Mouse (Mus musculus): ENCODE data around the gene Gm11939.
"Not testable (repeated sequence)": the region's sequence is repeated elsewhere in the genome, so short reads cannot be mapped to it uniquely, and the experiment has no call there.

The Gm11939 gene

DNA sequence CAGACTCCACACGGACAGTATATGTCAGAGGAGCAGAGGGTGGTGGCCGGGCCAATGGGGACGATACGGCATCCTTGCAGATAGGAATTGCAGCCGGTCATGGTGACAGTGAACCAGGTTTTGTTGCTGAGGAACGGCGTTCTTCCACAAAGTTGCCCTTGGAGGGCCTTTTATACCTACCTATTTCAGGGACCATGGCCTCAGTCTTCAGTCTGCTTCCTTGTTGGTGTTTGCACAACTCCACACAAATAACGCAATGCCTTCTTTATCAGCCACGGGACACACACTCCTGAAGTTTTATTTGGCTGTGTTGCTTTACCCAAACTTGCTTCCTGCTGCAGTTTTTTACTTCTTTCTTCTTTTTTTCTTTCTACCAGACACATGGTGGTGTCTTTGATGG lies at the start of gene Gm11939:
Gene Gm11939, minus strand, starts transcription at position 101 of the 400 bp plus-strand sequence.
- no peak for DNase-seq (ENCODE audit: low spot score)

DNA sequence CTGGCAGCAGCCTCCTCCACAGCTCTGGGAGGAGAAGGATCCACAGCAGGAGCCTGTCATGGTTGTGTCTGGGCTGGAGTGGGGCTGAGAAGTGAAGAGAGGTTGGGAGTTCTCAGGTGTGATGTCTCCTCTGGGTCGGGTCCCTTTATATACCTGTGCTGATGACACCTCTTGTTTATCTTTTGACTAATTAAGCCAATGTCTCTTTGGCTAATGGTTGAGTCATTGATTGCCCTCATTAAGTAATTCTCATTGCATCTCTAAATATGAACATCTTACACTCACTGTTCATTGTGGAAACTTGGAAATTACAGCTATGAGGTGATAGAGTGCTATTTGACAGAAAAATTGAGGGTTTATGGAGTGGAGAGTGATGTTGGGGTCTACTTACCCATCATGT lies 43.9 kb upstream of the Gm11939 start, which contains the start of gene Gm11938:
Gene Gm11938, minus strand, starts transcription at position 101 of the 400 bp plus-strand sequence.
- DNase-seq (ENCODE audit: low spot score), result not testable (repeated sequence)

DNA sequence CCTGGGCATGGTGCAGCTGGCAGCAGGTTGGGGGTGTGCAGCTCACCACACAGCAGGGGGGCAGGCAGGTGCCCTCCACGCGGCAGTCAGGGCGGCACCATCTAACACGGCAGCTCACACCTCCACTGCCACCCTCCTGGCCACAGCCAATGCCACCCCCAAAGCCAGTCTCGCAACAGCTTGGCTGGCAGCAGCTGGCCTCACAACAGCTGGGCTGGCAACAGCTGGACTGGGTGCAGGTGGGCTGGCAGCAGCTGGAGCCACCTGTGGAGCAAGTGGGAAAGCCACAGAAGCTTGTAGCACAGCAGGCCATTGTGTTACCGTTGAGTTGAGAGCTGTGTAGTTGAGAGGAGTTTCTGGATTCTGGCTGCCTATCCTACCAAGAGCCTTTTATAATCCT lies 38.5 kb upstream of the Gm11939 start, which contains the start of gene Krtap9-3:
Gene Krtap9-3, minus strand, starts transcription at position 364 of the 400 bp plus-strand sequence.
- DNase-seq (ENCODE audit: low spot score), result not testable (repeated sequence)

DNA sequence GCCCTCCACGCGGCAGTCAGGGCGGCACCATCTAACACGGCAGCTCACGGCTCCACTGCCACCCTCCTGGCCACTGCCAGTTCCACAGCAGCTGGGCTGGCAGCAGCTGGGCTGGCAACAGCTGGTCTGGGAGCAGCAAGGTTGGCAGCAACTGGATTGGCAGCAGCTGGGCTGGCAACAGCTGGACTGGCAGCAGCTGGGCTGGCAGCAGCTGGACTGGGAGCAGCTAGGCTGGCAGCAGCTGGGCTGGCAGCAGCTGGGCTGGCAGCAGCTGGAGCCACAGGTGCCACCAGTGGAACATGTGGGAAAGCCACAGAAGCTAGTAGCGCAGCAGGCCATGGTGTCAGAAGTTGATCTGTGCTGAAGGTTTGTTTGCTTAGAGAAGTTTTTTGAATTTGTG lies 31.7 kb upstream of the Gm11939 start, which contains the start of gene Krtap1-3:
Gene Krtap1-3, minus strand, starts transcription at position 359 of the 400 bp plus-strand sequence.
- DNase-seq (ENCODE audit: low spot score), result no peak

DNA sequence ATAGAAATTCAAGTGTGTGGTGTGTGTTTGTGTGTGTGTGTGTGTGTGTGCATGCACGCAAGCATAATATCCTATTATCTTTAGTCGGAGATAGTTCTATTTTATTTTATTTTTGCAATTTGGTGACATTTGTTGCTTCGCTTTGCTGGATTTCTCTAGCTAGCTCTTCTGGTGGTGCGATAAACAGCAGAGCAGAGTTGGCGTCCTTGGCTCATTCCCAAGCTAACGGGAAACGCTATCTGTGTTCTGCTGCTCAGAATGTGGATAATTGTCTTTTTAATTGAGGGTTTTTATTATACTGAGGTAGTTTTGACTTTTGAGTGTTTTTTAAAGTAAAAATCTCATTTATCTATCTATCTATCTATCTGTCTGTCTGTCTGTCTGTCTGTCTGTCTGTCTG lies 25.8 kb upstream of the Gm11939 start:
- no peak for DNase-seq (ENCODE audit: low spot score)

DNA sequence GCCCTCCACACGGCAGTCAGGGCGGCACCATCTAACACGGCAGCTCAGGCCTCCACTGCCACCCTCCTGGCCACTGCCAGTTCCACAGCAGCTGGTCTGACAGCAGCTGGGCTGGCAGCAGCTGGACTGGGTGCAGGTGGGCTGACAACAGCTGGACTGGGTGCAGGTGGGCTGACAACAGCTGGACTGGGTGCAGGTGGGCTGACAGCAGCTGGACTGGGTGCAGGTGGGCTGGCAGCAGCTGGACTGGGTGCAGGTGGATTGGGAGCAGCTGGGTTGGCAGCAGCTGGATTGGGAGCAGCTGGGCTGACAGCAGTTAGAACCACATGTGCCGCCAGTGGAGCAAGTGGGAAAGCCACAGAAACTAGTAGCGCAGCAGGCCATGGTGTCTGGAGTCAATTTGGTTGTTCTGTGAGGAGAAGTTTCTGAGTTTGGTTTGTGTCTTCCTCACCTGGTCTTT lies 24.0 kb upstream of the Gm11939 start, which contains the start of gene Krtap1-4:
Gene Krtap1-4, minus strand, starts transcription at position 410 of the 460 bp plus-strand sequence.
- no peak for DNase-seq (ENCODE audit: low spot score)

DNA sequence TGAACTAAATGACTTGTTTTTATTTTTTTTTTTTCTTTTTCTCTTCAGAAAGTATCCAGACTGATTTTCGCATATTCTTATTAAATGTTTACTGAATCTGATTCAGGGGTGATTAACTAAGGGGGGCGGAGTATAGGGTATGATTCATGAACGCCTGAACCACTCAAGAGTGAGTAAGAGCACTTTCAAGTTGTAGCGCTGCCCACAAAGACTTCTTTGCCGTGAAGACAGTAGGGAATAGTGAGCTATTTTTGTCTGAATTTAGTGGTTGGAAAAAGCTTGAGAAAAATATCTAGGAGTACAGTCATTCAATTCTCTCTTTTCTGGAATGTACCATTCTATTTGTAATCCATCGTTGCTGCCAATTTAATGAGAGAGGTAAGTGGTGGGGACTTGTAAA lies 22.3 kb upstream of the Gm11939 start:
- peak; percentile 7 for DNase-seq (ENCODE audit: low spot score)

DNA sequence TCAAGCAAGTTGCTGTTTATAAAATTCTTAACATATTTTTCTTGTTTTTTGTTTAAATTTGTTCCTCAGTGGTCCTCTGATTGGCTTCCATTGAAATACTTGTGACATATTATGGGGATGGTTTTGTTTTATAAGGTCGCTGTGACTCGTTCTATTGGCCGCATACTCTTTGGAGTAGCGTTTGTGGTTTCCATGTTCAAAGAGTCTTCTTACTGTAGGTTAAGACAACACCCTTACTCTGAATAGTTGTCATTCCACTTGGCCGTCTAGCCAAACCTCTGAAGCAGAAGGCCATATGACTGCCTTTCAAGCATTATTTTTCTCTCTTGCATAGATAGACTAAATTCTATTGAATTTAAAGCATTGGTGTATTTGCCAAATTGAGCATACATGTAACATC lies 21.8 kb upstream of the Gm11939 start:
- DNase-seq (ENCODE audit: low spot score), result no peak

DNA sequence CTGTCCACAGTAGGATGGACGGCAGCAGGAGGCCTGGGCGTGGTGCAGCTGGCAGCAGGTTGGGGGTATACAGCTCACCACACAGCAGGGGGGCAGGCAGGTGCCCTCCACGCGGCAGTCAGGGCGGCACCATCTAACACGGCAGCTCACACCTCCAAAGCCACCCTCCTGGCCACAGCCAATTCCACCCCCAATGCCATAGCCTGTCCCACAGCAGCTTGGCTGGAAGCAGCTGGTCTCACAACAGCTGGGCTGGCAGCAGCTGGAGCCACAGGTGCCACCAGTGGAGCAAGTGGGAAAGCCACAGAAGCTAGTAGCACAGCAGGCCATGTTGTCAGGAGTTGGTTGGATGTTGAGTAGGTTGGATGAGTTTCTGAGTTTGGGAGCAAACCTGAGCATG lies 21.4 kb upstream of the Gm11939 start, which contains the start of gene Krtap1-5:
Gene Krtap1-5, minus strand, starts transcription at position 381 of the 400 bp plus-strand sequence.
- DNase-seq (ENCODE audit: low spot score), result no peak

DNA sequence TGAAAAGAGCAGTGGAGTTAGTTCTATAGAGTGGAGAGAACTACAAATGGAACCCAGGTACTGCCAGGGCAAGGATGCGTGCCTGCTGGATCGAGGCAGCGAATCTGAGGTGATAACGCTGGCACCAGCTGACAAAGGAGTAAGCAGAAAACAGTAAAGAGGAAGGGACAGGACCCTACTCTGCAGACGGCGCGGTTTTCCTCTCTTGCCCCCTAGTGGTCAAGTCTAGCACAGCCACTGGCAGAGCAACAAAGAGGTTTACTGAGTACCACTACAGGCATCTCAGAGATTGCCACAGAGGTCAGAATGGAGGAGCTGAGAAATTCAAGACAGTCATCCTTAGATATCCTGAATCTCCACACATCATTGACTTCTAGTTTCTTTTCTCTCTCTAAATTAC lies 14.8 kb upstream of the Gm11939 start:
- peak; percentile 79 for DNase-seq (ENCODE audit: low spot score)

DNA sequence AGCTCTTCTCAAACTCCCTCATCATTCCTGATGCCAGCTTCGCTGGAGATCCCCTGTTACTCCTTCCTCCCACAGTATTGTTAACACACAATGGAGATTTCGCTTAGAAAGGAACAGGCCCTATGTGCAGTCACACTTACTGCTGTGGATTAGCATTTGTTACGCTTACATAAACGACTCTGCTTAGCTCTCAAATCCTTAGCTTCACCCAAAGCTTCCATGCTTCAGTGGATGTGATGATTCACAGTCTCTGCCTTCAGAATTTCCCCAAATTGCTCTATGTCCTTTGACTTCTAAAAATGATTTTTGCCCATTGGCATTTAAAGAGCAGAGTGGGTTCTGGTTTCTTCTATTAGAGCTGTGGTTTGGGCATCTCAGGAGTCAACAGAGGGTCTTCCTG lies 13.9 kb upstream of the Gm11939 start:
- no peak for DNase-seq (ENCODE audit: low spot score)

DNA sequence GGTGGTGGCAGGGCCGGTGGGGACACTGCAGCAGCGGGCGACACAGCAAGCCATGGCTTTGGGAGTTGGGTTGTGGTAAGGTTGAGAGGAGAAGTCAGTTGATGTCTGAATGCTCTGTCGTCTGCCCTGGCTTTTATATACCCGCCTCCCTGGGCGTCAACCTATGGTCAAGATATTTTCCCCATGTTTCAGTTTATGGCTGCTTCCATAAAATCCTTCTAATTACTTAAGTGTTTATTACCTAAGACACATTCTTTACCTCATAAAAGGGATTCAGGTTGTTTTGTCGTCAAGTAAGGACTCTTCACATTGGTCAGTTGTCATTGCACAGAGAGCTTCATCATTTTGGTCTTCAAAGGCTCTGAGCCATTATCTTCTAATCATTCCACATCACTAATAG lies 7.3 kb upstream of the Gm11939 start, which contains the start of gene Krtap3-1:
Gene Krtap3-1, minus strand, starts transcription at position 101 of the 400 bp plus-strand sequence.
- DNase-seq (ENCODE audit: low spot score), result no peak

DNA sequence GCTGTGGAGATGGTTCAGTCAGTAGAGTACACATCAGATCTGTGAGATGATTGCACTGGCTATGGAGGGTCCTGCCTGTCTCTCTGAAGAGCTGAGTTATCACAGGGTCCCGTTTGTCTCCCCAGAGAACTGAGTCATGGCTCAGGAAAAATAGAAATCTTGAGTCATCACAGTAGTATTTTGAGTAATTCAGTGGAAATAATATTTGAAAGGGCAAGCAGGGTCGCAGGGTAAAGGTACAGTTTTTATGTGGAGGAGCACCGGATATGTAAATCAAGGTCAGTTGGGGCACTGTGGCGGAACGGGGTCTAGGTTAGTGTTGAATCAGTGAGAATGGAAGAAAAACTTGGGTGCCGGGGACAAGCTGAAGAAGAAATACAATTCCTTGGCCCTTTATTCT lies 3.3 kb upstream of the Gm11939 start:
- no peak for DNase-seq (ENCODE audit: low spot score)

DNA sequence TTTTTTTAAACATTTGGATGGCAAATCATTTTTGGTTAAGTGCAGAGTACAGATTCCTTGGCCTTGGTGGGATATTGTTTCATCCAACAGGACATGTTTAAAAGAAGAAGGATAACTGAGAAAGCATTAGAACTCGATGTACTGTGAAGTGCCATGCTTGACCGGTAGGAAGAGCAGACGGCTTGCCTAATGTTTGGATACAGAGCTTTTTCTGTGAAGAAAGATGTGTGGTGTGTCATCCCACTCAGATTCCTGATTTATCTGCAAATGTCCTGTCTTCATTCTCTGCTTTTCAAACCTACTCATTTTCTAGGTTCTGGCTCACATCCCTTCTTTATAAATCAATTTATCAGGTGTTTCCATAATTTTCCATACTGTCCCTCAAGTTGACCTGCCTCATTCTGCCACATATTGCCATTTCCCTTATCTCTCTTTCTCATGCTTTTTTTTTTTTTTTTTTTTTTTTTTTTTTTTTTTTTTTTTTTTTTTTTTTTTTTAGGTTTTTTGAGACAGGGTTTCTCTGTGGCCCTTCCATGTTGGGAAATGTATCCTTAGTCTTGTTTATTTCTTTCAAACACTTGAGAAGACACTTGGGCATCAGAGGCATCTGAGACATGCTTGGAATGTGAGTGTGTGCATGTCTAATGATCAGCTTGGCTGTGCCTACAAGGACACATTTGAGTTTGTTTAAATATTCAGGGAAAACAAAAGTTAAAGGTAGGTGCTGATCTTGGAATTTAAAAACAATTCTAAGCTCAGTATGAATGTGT lies 1.1 kb downstream of the Gm11939 start:
- peak; percentile 7 for DNase-seq (ENCODE audit: low spot score)

DNA sequence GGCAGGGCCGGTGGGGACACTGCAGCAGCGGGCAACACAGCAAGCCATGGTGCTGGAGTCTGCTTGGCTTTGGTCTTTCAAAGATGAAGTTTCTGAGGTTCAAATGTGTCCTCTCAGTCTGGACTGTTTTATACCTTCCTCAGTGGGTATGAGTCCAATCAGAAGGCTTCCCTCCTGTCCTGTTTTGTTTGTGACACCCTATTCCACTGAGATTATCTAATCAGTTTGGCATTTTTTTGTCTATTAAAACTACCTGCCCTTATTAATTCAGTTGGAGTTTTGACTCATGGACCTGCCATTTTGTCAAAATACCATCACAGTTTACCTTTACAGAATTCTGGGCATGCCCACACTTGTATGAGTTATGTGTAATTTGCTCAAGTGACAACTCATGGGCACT lies 2.5 kb downstream of the Gm11939 start, which contains the start of gene Krtap3-2:
Gene Krtap3-2, minus strand, starts transcription at position 101 of the 400 bp plus-strand sequence.
- DNase-seq (ENCODE audit: low spot score), result no peak

DNA sequence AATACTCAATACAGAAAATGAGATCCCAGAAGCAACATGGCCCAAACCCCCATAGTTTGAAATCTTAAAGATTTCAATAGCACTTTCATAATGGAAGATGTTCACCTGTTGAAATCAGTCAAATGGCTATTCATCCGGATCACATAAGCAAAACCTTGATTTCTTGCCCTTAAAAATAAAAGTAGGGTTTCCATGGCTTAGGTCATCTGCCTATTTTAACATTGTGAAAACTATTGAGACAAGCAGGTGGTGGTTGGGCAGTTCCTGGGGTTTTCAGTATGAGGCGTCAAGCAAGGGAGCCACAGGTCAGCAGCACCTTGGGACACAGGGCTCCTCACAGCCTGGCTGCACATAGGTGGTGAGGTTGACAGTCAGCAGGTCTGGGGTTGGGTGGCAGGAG lies 3.1 kb downstream of the Gm11939 start:
- no peak for DNase-seq (ENCODE audit: low spot score)

DNA sequence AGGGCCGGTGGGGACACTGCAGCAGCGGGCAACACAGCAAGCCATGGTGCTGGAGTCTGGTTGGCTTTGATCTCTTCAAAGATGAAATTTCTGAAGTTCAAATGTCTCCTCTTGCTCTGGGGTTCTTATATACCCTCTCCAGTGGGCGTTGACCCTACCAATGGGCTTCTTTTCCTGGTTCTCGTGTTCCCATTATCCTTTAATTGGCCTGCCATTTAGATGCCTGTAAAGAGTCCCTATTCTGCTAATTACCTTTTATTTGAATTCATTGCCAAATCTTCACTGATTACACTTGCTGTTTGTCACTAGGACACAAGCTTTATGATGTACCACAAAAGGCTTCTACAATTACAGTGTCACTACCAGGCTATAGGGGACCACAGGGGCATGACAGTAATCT lies 8.5 kb downstream of the Gm11939 start, which contains the start of gene Krtap3-3:
Gene Krtap3-3, minus strand, starts transcription at position 101 of the 400 bp plus-strand sequence.
- DNase-seq (ENCODE audit: low spot score), result no peak

DNA sequence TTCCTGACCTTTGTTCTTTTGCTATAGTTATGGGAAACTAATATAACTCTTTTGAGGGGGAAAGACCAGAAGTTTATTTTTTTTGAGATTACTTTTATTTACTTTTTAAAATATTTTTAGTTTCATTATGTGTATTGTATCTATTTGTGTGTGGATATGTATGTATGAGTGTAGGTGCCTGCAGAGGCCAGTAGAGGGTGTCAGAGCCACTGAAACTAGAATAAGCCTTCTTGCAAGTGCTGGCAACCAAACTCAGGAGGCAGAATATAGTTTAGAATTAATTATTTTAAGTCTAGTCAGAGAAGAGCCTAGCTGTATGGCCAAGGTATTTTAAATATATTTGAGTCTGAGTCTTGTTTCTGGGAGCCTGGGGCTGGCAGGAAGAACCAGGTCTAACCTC lies 11.4 kb downstream of the Gm11939 start:
- no peak for DNase-seq (ENCODE audit: low spot score)

DNA sequence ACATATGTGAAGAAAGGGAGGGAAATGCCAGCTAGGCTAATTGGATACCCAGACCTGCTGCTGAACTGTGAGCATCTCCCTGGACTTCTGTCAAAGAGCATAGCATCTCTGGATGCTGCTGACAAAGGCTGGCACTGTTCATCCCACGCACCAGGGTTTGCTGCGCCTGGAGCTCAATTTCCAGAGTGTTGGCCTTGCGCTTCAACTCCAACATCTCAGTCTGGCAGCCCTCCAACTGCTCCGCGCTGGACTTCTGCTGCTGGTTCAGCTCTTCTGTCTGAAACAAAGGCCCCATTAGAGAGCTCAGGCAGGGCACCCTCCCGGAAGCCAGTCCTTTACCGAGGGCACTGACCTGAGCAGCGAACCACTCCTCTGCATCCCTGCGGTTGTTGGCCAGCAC lies 19.5 kb downstream of the Gm11939 start:
- no peak for DNase-seq (ENCODE audit: low spot score)

DNA sequence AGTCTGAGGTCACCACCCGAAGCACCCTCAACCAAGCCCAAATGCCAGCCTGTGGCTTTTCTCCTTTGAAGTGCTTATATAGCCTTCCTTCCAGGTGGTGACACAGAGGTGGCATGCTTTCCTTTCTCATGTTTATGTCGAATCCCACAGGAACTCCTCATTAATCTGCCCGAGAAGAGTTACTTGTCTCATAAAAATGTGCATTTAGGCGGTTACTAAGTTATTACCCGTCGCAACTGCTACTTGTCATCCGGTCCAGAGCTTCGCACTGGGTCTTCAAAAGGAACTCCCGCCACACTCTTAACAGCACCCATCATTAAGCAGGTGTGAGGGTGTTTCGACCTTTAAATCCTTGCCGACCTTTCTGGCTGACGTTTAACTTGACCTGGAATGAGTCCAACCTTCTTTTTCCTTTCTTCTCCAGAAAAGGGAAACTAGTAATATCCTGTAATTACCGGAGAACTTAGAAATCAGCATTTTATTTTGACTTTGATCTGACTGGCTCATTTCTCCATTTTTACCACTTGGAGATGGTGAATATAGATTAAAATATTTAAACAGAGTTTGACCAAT lies 37.9 kb downstream of the Gm11939 start, which contains the start of gene Krt39:
Gene Krt39, minus strand, starts transcription at position 51 of the 573 bp plus-strand sequence.
- no peak for DNase-seq (ENCODE audit: low spot score)

DNA sequence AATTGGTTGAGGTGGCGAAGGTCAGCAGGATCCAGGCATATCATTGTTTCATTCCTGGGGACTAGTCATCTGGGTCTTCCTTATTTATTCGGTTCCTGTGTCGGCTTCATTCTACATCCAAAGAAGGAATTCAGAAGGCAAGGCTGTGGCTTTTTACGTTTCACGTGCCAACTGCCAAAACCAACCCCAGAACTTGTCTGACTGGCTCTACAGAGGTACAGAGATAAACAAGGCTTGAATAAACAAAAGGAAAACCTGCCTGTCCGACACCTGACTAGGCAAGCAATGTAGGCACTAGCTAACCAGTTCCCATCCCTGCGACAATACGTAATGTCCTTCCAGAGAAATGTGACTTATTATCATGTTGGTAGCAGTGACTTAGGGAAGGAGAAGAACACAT lies 45.2 kb downstream of the Gm11939 start:
- DNase-seq (ENCODE audit: low spot score), result peak; percentile 51
